Mouse (Mus musculus) MEL (cell line): ENCODE measurements around the gene Wdr20rt. TPM values are rescaled to one million over a fixed set of nuclear protein-coding genes. Genes with fewer than 3 reads are reported as not detected.

ENCODE experiments used
- DNase-seq: peaks from one replicate; pipeline ENCODE4 v3.0.0; 2011; ENCODE audit warnings: low read depth, low spot score
- H3K27ac ChIP-seq: 2 replicates; pipeline ENCODE4 v1.5.1; 2012; ENCODE audit warnings: low read depth, mild to moderate bottlenecking, control low read depth, low read length, moderate library complexity; ENCODE audit not compliant: control insufficient read depth
- H3K27me3 ChIP-seq, 2 experiments: fragments of 150-350 bp in 1 of 2; sonication (generic) in 1 of 2; 2 replicates each; pipeline ENCODE4 v1.6.1; 2012; ENCODE audit warnings: low read length in 2 of 2, mild to moderate bottlenecking in 2 of 2, improper control_type of control experiment in 1 of 2, moderate library complexity in 1 of 2; ENCODE audit not compliant: insufficient read depth in 2 of 2, control insufficient read depth in 1 of 2
- H3K36me3 ChIP-seq, 2 experiments: 2 replicates each; pipeline ENCODE4 v1.6.1; 2012 to 2014; ENCODE audit warnings: low read length in 2 of 2, improper control_type of control experiment in 1 of 2, inconsistent platforms in 1 of 2, mild to moderate bottlenecking in 1 of 2; ENCODE audit not compliant: insufficient read depth in 2 of 2, control insufficient read depth in 1 of 2
- H3K4me1 ChIP-seq, 2 experiments: fragments of 150-350 bp in 1 of 2; sonication (generic) in 1 of 2; 2 replicates each; pipeline ENCODE4 v1.6.1; 2012; ENCODE audit warnings: low read length in 2 of 2, improper control_type of control experiment in 1 of 2, mild to moderate bottlenecking in 1 of 2; ENCODE audit not compliant: insufficient read depth in 2 of 2, control insufficient read depth in 1 of 2
- H3K4me3 ChIP-seq, 2 experiments: fragments of 150-350 bp in 1 of 2; sonication (generic) in 1 of 2; 2 replicates each; pipeline ENCODE4 v1.5.1; 2012; ENCODE audit warnings: low read depth in 2 of 2, low read length in 2 of 2, mild to moderate bottlenecking in 2 of 2, moderate library complexity in 2 of 2, control low read depth in 1 of 2, improper control_type of control experiment in 1 of 2; ENCODE audit not compliant: control insufficient read depth in 1 of 2, insufficient read depth in 1 of 2
- H3K79me2 ChIP-seq: 2 replicates; pipeline ENCODE4 v1.6.1; 2012; ENCODE audit warnings: mild to moderate bottlenecking, low read length, moderate library complexity; ENCODE audit not compliant: control insufficient read depth, poor library complexity, insufficient read depth
- H3K9ac ChIP-seq: 2 replicates; pipeline ENCODE4 v1.6.1; 2012; ENCODE audit warnings: low read depth, mild to moderate bottlenecking, control low read depth, low read length, moderate library complexity; ENCODE audit not compliant: control insufficient read depth, poor library complexity, severe bottlenecking
- H3K9me3 ChIP-seq: fragments of 150-350 bp; sonication (generic); replicated peaks from 2 replicates; pipeline ENCODE4 v1.6.1; 2012; ENCODE audit warnings: mild to moderate bottlenecking, low read length, improper control_type of control experiment, moderate library complexity; ENCODE audit not compliant: insufficient read depth
- BHLHE40 ChIP-seq: IDR thresholded peaks from 2 replicates; pipeline ENCODE4 v1.6.1; 2012; ENCODE audit warnings: low read depth, mild to moderate bottlenecking, inconsistent platforms, low read length, improper control_type of control experiment, borderline replicate concordance
- CHD1 ChIP-seq: IDR thresholded peaks from 2 replicates; pipeline ENCODE4 v1.6.1; 2012; ENCODE audit warnings: low read depth, mild to moderate bottlenecking, inconsistent platforms, low read length, improper control_type of control experiment
- CHD2 ChIP-seq: IDR thresholded peaks from 2 replicates; pipeline ENCODE4 v1.6.1; 2011; ENCODE audit warnings: low read length, improper control_type of control experiment
- CTCF ChIP-seq, 3 experiments: IDR thresholded peaks in 2 of 3; conservative IDR thresholded peaks in 1 of 3; 2 replicates each; pipeline ENCODE4 v1.5.1; 2011 to 2012; ENCODE audit warnings: low read length in 3 of 3, low read depth in 2 of 3, mild to moderate bottlenecking in 2 of 3, improper control_type of control experiment in 1 of 3, inconsistent platforms in 1 of 3, mixed read lengths in 1 of 3, moderate library complexity in 1 of 3; ENCODE audit not compliant: control insufficient read depth in 1 of 3, insufficient read depth in 1 of 3, poor library complexity in 1 of 3, severe bottlenecking in 1 of 3
- E2F4 ChIP-seq: IDR thresholded peaks from 2 replicates; pipeline ENCODE4 v1.6.1; 2011; ENCODE audit warnings: low read depth, low read length, improper control_type of control experiment, borderline replicate concordance
- EP300 ChIP-seq, 2 experiments: IDR thresholded peaks; 2 replicates each; pipeline ENCODE4 v1.6.1; 2011; ENCODE audit warnings: improper control_type of control experiment in 2 of 2, low read length in 2 of 2, low read depth in 1 of 2, mild to moderate bottlenecking in 1 of 2
- ETS1 ChIP-seq: IDR thresholded peaks from 2 replicates; pipeline ENCODE4 v1.6.1; 2012; ENCODE audit warnings: low read depth, mild to moderate bottlenecking, inconsistent platforms, low read length, improper control_type of control experiment, moderate library complexity
- GATA1 ChIP-seq: IDR thresholded peaks from 2 replicates; pipeline ENCODE4 v1.6.1; 2011; ENCODE audit warnings: low read depth, low read length, improper control_type of control experiment
- MAX ChIP-seq: IDR thresholded peaks from 2 replicates; pipeline ENCODE4 v1.6.1; 2011; ENCODE audit warnings: low read length, improper control_type of control experiment
- MAZ ChIP-seq: IDR thresholded peaks from 2 replicates; pipeline ENCODE4 v1.6.1; 2012; ENCODE audit warnings: low read depth, mild to moderate bottlenecking, inconsistent platforms, low read length, improper control_type of control experiment
- MXI1 ChIP-seq: IDR thresholded peaks from 2 replicates; pipeline ENCODE4 v1.6.1; 2011; ENCODE audit warnings: mild to moderate bottlenecking, low read depth, low read length, improper control_type of control experiment
- MYB ChIP-seq: IDR thresholded peaks from 2 replicates; pipeline ENCODE4 v1.6.1; 2011; ENCODE audit warnings: mild to moderate bottlenecking, low read depth, low read length, improper control_type of control experiment
- RAD21 ChIP-seq: IDR thresholded peaks from 2 replicates; pipeline ENCODE4 v1.6.1; 2011; ENCODE audit warnings: mild to moderate bottlenecking, low read depth, low read length, improper control_type of control experiment
- RCOR1 ChIP-seq: IDR thresholded peaks from 2 replicates; pipeline ENCODE4 v1.6.1; 2012; ENCODE audit warnings: low read depth, mild to moderate bottlenecking, inconsistent platforms, low read length, improper control_type of control experiment
- SIN3A ChIP-seq: IDR thresholded peaks from 2 replicates; pipeline ENCODE4 v1.6.1; 2012; ENCODE audit warnings: low read length, improper control_type of control experiment, inconsistent platforms
- TBP ChIP-seq: IDR thresholded peaks from 2 replicates; pipeline ENCODE4 v1.8.0; 2011; ENCODE audit warnings: low read depth, low read length, improper control_type of control experiment
- USF1 ChIP-seq: IDR thresholded peaks from 2 replicates; pipeline ENCODE4 v1.6.1; 2014; ENCODE audit warnings: low read depth, mild to moderate bottlenecking, inconsistent platforms, low read length, improper control_type of control experiment, moderate library complexity
- ZC3H11A ChIP-seq: IDR thresholded peaks from 2 replicates; pipeline ENCODE4 v1.6.1; 2012; ENCODE audit warnings: low read depth, mild to moderate bottlenecking, inconsistent platforms, low read length, improper control_type of control experiment
- polyA plus RNA-seq, 2 experiments: library from polyadenylated mRNA; stranded (reverse) in 1 of 2; unstranded in 1 of 2; fragments of >175 nt in 1 of 2; fragments of >200 nt in 1 of 2; gene quantifications; 2 replicates each; pipeline versions ENCODE4 v1.2.1 to v1.2.4; 2012; ENCODE audit warnings: low replicate concordance in 2 of 2, low read depth in 1 of 2; ENCODE audit not compliant: insufficient read length in 2 of 2, insufficient read depth in 1 of 2, missing spikeins in 1 of 2
- total RNA-seq: library from RNA; depleted of rRNA; stranded (reverse); fragments of 300-350 nt; gene quantifications from 2 replicates; pipeline ENCODE4 v1.2.3, GENCODE M21; 2012

The Wdr20rt gene
- total and polyA plus RNA-seq, 3 experiments = 0.21 TPM; not detected in 2

DNA sequence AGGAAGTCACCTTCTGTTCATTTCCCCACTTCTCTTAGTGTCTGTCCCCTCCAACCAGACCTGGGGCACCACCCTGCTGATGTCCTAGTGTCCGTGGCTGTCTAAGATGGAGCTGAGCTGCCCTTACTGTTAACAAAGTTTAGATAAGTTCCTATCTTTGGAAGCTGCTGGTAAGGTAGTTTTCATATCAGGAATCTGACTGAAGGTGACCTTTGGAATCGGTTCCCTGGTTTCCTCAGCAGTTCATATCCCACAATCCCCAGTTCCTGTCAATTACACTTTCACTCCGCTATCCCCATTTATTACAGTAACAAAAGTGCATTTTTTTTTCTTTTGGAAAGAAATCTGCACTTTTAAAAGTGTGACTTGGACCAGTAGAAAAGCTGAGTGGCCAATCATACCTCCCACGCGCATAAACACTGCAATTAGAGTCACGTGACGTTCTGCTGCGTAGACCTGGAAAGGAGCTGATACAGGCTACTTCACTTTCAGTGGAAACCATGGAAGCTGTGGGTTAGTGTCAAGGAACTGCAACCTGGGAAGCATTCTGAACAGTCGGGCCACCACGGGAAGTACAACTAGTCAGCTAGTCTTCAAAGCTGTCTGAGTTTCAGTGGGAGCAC lies 24.9 kb downstream of the Wdr20rt start:
- H3K79me2 ChIP-seq = no peaks in the 10 kb centered on the region
- H3K4me3 ChIP-seq = no peak overlapping the region
- H3K36me3 ChIP-seq = 0 out of 4 replicates have a peak, but pooled peaks cover 0 to 2% of the 10 kb centered on the region in 2 experiments
- DNase-seq = no peak
- no peaks in the 10 kb centered on the region for H3K27me3 ChIP-seq
- no peak overlapping the region for H3K27ac ChIP-seq
- peaks cover 2% of the 10 kb centered on the region in 2 experiments; a peak in 2 of 4 replicates for H3K4me1 ChIP-seq
- no peak overlapping the region for H3K9ac ChIP-seq
- TF ChIP-seq TBP = no peak
- no peak for TF ChIP-seq ZC3H11A
- TF ChIP-seq E2F4 = no peak
- no peak for TF ChIP-seq MAZ
- TF ChIP-seq MYB = no peak
- no peak for TF ChIP-seq CHD2
- no peak for TF ChIP-seq BHLHE40
- no peak for TF ChIP-seq CHD1
- TF ChIP-seq MXI1 = no peak
- no peaks in the 10 kb centered on the region for H3K9me3 ChIP-seq

DNA sequence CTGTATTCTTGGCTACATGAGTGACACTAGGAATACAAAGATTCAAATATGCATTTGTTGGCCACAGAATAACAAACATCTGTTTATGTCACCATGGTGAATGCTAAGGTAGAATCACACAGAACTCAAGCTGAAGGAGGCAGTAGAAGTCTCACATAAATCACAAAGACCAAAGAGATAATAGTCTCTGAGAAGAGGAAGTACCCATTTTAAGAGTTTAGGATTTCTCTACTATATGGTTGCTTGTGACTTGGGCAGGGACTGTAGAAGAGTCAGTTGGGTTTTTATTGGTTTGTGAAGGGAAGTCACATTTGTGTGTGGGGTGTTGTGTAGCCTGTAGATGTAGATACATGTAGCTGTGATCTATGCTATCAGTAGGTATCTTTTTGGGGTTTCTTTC lies 31.6 kb downstream of the Wdr20rt start:
- TF ChIP-seq RCOR1 (peak; percentile 88), USF1 (no peak), GATA1 (peak; percentile 57), CTCF (IDR thresholded peaks at IDR 0.05 in 2 of 3, conservative IDR thresholded peaks at IDR 0.05 in 1 of 3; ENCODE audit: control insufficient read depth in 1 of 3, insufficient read depth in 1 of 3, low read depth in 2 of 3, low read length in 3 of 3, poor library complexity in 1 of 3, severe bottlenecking in 1 of 3) (peak in 1 of 3 experiments; percentile 6; a peak in 1 of 6 replicates), MAX (no peak), RAD21 (no peak; the same call in 1 of the 2 replicates), MYB (no peak), ETS1 (no peak), SIN3A (no peak), EP300 (IDR thresholded peaks at IDR 0.05; ENCODE audit: low read depth in 1 of 2, low read length in 2 of 2) (peak; percentile 33 to 47; a peak in 3 of 4 replicates)

More for the DNA sequence above, 31.6 kb downstream of the Wdr20rt start:
- Histone ChIP-seq H3K27me3 (no peaks in the 10 kb centered on the region), H3K4me3 (no peak overlapping the region), H3K9me3 (no peaks in the 10 kb centered on the region), H3K4me1 (peaks cover 2 to 3% of the 10 kb centered on the region in 2 experiments; a peak in 2 of 4 replicates), H3K27ac (no peak overlapping the region), H3K9ac (no peak overlapping the region), H3K36me3 (peaks cover 0 to 8% of the 10 kb centered on the region in 2 experiments; a peak in 2 of 4 replicates), H3K79me2 (no peaks in the 10 kb centered on the region)
- peak; percentile 54 for DNase-seq
